Mouse (Mus musculus) embryonic stem cell, embryonic (primary cell): Measurements from ENCODE around the gene Gm10945.

ENCODE experiments used
- CTCF ChIA-PET, 4 experiments: fragments of 300-600 bp in 2 of 4; fragments of 350-600 bp in 2 of 4; sonication (Branson Sonifier 250); formaldehyde crosslinking; loops; one replicate each; lab custom pipeline; 2022; ENCODE audit warnings: inconsistent platforms in 2 of 4; lab: Charles Lee
- POLR2A ChIA-PET, 4 experiments: fragments of 300-600 bp in 2 of 4; fragments of 350-600 bp in 2 of 4; sonication (Branson Sonifier 250); formaldehyde crosslinking; loops; one replicate each; lab custom pipeline; 2022; ENCODE audit warnings: antibody characterized with exemption in 4 of 4, inconsistent platforms in 1 of 4; lab: Charles Lee

Gene Gm10945

GRCm38 (mm10) chr10:6761287-6761811, at the start of gene Gm10945:
Gene Gm10945 (minus strand): TSS chr10:6761761.
- ChIA-PET POLR2A (no interaction called here), CTCF (no interaction called here)

GRCm38 (mm10) chr10:6790226-6790625, 28.7 kb upstream of the Gm10945 start:
- POLR2A ChIA-PET = no interaction called here
- CTCF ChIA-PET = interaction anchor here in 1 of 4 experiments (0.5 kb wide), 1 partner anchor 68 kb away, joined by 3 read pairs; no protein-coding TSS in a partner anchor

GRCm38 (mm10) chr10:6788517-6789237, 27.1 kb upstream of the Gm10945 start:
- ChIA-PET CTCF (interaction anchor here in 1 of 4 experiments (1.6 kb wide), 1 partner anchor 280 kb away, joined by 3 read pairs; no protein-coding TSS in a partner anchor), POLR2A (no interaction called here)

GRCm38 (mm10) chr10:6758206-6758605, 3.4 kb downstream of the Gm10945 start, which contains the start of gene Oprm1:
Gene Oprm1 (plus strand): TSS chr10:6758506.
- ChIA-PET CTCF (interaction anchor here in 1 of 4 experiments (1.1 kb wide), 1 partner anchor 64 kb away, joined by 3 read pairs; no protein-coding TSS in a partner anchor), POLR2A (no interaction called here)

- ChIA-PET CTCF (no interaction called here), POLR2A (no interaction called here)
Observed at GRCm38 (mm10) chr10:6753375-6753774, 8.2 kb downstream of the Gm10945 start.

GRCm38 (mm10) chr10:6728469-6728868, 33.1 kb downstream of the Gm10945 start:
- POLR2A ChIA-PET = no interaction called here

GRCm38 (mm10) chr10:6723765-6724164, 37.8 kb downstream of the Gm10945 start:
- POLR2A ChIA-PET = no interaction called here
- CTCF ChIA-PET = no interaction called here

More at GRCm38 (mm10) chr10:6728469-6728868, 33.1 kb downstream of the Gm10945 start:
- CTCF ChIA-PET = interaction anchor here in 2 of 4 experiments (0.6 to 0.9 kb wide), 2 partner anchors 11 to 25 kb away, joined by 3 to 6 read pairs; no protein-coding TSS in a partner anchor

GRCm38 (mm10) chr10:6717181-6717948, 44.2 kb downstream of the Gm10945 start:
- ChIA-PET CTCF (interaction anchor here in 1 of 4 experiments (0.6 kb wide), 1 partner anchor 12 kb away, joined by 3 read pairs; no protein-coding TSS in a partner anchor), POLR2A (no interaction called here)

GRCm38 (mm10) chr10:6705226-6705885, 56.2 kb downstream of the Gm10945 start:
- POLR2A ChIA-PET = interaction anchor here in 1 of 4 experiments (0.7 kb wide), 1 partner anchor 1323 kb away, joined by 3 read pairs; no protein-coding TSS in a partner anchor
- CTCF ChIA-PET = no interaction called here

GRCm38 (mm10) chr10:6694218-6694850, 67.2 kb downstream of the Gm10945 start:
- POLR2A ChIA-PET = no interaction called here
- CTCF ChIA-PET = interaction anchor here (0.6 to 1.7 kb wide), 7 partner anchors 8 to 688 kb away, joined by 3 to 8 read pairs (median 3); partner anchors contain the start of gene Oprm1 (in 1 of the 4)
